Mouse (Mus musculus) hematopoietic stem cell, adult 5-6 weeks (primary cell): ENCODE results near the gene Mrpl35. TPM values are rescaled to one million over a fixed set of nuclear protein-coding genes. Genes with fewer than 3 reads are reported as not detected.
A peak's percentile ranks its signal among the peaks of the same experiment; 100 is the strongest.
"Not testable (repeated sequence)": the region's sequence is repeated elsewhere in the genome, so short reads cannot be mapped to it uniquely, and the experiment has no call there.

Source experiments
- ATAC-seq, 2 experiments: fragments of 125-278 bp in 1 of 2; replicated peaks in 1 of 2; 2 replicates each; pipeline ENCODE4 v1.8.0; 2016 to 2017; ENCODE audit warnings: inconsistent platforms in 2 of 2, mild to moderate bottlenecking in 2 of 2, moderate number of reproducible peaks in 2 of 2, low read depth in 1 of 2, moderate TSS enrichment in 1 of 2; ENCODE audit not compliant: low FRiP score in 2 of 2, poor library complexity in 2 of 2, severe bottlenecking in 2 of 2, insufficient read depth in 1 of 2, low TSS enrichment in 1 of 2
- total RNA-seq: library from RNA; stranded (forward); fragments of 172-1452, 232-1000 nt; gene quantifications from 2 replicates; pipeline ENCODE4 v1.2.3, GENCODE M21; 2017

The Mrpl35 gene
- total RNA-seq = 14.8 and 39.6 TPM in 2 replicates

DNA sequence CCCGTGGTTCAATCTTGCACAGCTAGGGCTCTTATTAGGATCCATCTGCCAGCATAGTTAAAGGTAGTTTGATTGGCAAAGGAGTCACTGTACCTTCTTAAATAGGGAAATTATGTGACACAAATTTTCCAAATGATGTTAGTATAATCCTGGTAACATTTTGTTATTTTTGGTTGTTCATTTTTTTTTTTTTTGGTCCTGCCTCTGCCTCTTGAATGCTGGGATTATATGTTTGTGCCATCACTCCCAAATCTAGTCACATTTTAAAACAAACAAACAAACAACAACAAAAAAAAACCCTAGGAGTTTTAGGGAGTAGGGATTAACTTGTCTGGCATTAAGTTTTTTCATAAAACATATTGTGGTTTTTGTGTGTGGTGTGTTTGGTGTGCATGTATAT, at the start of gene Mrpl35:
Mrpl35 (minus strand) TSS at position 101 of the 400 bp plus-strand sequence.
- no peak for ATAC-seq

DNA sequence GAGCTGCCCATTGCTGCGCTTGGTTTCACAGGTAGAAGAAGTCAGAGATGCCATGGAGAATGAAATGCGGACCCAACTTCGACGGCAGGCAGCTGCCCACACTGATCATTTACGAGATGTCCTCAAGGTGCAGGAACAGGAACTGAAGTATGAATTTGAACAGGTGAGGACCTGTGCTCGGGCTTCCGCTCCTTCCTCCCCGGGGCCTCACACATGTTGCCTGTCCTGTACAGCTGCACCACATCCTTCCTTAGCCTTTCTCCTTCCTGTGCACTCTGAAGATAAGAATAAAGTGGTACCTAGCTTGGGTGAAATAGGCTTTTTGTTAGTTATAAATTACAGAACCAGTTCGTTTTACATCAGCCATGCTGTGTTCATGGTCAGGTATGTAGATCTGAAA, 44.6 kb upstream of the Mrpl35 start:
- peak; percentile 81 to 83 for ATAC-seq

DNA sequence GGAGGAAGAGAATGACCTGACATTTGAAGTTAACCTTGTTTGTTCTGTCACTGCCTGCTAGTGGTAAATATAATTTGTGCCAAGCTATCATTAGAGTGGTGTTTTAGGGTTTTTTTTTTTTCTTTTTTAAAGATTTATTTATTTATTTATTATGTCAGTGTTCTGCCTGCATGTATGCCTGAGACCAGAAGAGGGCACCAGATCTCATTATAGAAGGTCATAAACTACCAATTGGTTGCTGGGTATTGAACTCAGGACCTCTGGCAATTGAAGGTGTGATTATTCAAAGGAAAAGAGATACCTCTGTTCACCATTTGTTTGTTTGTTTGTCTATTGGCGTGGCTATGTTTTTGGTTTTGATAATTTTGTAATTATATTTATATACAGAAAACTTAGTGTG, 42.0 kb upstream of the Mrpl35 start:
- ATAC-seq = no peak

GRCm38 (mm10) chr6:71867751-71868150, 41.0 kb upstream of the Mrpl35 start:
- no peak for ATAC-seq

DNA sequence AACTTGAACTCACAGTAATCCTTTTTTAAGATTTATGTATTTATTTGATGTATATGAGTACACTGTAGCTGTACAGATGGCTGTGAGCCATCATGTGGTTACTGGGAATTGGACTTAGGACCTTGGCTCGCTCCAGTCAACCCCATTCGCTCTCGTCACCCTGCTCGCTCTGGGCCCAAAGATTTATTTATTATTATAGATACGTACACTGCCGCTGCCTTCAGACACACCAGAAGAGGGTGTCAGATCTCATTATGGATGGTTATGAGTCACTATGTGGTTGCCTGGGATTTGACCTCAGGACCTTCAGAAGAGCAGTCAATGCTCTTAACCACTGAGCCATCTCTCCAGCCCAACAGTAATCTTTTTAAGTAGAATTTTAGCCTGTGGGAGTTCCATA, 20.1 kb upstream of the Mrpl35 start:
- ATAC-seq = not testable (repeated sequence)

GRCm38 (mm10) chr6:71840597-71841290, 14.0 kb upstream of the Mrpl35 start:
- no peak for ATAC-seq

DNA sequence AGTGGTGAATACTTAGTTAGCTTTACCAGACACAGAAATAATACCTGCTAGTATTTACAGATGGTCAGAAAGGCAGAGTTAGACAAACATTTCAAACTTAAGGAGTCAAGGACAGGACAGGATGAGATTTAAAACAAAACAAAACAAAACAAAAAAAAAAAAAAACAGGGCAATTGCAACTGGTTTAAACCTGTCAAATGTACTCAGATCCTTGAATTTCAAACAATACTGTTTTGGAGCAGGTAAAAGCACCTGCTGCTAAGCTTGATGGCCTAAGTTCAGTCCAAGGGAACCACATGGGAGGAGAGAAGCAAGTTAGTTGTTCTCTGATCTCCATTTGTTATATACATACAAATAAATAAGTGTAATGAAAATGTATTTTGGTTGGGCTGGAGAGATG, 13.0 kb upstream of the Mrpl35 start:
- no peak for ATAC-seq

DNA sequence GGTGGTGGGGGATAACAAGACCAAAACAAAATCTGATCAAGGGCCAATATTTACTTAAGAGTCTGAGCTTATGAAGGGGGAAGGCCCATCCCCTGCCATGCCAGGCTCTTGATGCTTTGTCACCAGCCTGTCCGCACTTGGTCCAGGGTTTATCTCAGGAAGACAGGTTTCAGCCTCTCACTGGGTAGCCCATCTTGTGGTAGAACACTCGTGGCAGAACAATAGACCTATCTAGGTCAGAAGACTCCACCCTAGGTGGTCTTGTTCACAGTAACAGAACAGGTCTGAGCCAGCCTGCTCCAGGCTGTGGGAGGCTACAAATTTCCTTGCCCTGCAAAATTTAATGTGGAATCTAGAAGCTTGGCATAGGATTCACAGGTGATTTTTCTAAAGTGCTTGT, 10.0 kb upstream of the Mrpl35 start:
- ATAC-seq = no peak

GRCm38 (mm10) chr6:71831581-71831960, 4.8 kb upstream of the Mrpl35 start:
- peak; percentile 98 to 99 for ATAC-seq

DNA sequence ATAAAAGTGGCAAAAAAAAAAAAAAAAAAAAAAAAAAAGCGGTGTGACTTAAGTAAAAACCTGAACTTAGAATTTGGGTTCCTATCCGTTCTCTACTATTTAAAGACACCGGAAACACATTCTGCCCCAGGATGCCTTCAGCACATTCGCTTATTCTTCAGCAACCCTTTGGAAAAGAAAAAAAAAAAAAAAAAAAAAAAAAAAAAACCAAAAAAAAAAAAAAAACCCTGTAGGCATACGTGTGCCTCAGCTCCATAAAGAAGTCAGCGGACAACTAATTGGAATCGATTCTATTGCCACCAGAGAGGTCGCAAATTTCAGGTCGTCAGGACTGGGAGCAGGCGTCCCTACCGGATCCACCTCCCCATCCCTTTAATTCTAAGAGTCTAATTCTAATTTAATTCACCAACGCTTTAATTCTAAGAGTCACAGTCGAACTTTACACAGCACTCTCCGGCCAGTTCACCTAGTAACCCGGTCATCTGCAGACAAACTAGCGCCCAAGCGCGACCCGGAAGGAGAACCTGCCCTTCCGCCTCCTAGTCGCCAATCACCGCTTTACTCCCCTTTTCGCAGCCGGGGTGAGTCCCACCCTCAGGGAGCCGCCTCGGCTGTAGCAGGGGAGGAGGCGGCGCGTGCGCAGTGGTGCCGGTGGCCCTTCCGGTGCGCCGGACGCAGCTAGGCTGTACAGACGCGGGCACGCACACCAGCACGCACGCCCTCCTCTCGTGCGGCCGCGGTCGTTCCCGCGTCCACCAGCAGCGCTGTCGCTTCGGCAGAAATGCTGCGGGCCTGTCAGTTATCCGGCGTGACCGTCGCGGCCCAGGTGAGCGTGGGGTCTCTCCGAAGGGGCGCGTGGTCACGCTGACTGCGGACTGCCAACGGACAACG, 4.2 kb upstream of the Mrpl35 start, which contains the start of gene Immt:
Immt (plus strand) TSS at position 642 of the 891 bp plus-strand sequence.
- peak; percentile 90 to 94 for ATAC-seq

- no peak for ATAC-seq
Measured at GRCm38 (mm10) chr6:71829768-71830167, 3.0 kb upstream of the Mrpl35 start.

DNA sequence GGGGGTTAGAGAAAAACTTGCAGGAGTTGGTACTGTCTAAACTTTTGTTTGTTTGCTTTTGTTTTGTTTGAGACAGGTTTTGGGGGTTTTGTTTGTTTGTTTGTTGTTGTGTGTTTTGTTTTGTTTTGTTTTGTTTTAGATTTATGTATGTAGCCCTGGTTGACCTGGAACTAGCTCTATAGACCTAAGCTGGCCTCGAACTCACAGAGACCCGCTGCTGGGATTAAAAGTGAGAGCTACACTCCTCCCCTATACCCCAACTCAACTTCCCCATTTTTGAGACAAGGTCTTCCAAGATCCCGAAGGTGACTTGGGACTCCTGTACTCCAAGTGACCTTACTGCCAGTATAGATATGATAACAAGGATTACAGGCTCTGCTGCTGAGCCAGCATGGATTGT, 2.8 kb downstream of the Mrpl35 start:
- no peak for ATAC-seq

DNA sequence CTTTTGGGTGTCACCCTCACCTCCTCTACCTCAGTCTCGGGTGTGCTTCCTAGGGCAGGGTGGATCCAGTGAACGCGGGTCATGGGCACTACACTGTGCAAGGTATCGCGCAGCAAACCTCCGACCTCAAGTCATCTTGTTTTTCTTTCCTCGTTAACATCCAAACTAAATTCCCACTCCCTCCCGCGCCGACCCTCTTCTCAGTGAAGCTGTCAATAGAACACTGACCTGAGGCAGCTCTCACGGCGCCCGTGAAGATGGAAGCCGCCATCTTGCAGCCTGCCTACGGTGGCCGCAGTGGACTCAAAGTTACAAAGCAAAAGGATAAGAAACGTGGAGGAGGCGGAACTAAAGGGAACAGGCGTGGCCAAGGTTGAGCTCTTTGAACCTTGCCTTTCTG, 3.3 kb downstream of the Mrpl35 start:
- peak; percentile 99 to 100 for ATAC-seq

DNA sequence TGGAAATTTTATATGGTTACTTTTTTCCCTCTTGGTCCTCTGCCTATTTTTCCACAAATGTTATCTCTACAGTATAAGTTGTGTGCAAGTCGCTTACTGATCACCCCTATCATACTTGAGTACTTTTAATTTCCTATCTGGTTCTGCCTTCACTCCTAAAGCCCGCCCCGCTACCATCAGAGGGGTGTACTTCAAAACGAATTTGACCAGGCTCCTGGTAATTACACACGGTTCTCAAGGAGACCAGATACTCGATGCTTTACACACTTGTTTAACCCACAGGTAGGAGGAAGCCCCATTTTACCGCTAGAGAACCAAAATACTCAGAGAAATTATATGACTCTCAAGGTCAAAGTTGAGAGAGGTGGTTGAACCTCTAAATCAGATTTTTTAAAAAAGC, 3.7 kb downstream of the Mrpl35 start:
- ATAC-seq = no peak

DNA sequence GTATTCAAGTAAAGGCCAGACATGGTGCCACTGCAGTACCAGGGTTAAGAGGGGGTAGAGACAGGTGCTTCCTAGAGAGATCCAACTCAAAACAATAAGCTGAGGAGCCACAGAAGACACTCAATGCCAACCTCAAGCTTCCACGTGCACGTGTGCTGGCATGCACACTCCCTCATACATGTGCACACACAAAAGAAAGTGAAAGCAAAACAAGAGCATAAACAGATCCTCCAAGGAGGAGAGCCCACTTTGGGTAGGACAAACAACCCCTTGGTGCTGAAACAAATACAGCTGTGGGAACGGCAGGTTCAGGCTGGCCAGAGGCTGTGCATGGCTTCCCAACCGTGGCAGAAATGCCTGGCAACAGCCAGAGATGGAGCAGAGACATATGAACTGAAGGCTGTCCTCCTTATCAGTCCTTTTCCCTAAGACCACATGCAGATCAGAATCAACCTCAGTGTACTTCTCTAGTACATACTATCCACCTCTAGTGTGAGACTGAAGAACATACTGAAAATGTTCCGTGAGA, 6.9 kb downstream of the Mrpl35 start:
- no peak for ATAC-seq

DNA sequence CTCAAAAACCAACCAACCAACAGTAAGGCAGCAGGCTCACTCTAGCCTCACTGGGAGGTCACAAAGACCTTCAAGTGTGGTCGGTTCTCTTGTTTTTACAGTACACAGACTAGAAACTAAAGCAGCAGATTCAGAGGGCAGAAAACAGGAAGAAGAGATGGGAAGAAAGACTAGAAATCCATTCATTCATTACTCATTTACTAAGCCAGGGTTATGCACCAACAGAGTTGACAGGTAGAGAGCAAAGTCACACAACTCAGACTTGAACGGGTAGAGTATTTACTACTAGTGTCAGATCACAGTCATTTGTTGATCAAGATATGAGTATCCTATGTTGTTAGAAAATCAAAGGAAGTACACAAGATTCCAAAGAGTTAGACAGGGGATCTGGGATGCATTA, 13.9 kb downstream of the Mrpl35 start:
- no peak for ATAC-seq

DNA sequence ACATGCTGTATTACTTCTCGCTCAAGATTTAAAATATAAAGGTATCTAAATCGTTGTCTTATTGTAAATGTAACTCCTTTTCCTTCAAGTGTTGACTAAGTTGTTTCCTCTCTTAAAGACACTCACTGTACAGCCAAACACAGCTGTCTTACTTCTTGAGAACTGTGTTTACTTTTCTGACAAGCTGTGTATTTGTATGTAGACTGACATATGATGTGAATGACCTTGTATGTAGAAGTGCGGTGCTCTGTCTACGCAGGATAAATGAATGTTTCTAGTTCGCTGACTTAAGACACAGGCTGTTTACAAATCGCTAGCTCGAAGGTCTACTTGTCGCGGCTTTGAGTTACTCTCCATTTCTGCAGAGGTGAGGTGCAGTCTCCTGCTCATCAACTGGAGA, 16.9 kb downstream of the Mrpl35 start:
- ATAC-seq = no peak

DNA sequence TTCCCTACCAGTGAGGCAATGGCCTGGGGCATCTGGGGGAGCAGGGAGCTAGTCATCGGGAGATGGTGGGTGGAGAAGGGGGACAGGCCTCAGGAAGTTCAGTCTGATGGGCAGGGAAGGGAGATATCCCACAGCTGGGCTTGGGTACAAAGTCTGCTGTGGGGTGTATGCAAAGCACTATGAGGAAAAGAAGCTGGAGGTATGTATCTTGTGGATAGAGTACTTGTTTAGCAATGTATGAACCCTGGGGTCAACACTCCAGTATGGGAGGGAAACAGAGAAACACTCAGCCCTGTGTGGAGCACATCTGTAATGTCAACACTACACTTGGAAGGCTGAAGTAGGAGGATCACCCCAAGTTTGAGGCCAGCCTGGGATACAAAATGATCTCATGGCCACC, 20.1 kb downstream of the Mrpl35 start:
- ATAC-seq = no peak
